Mouse (Mus musculus) heart, adult 2 months (tissue): ENCODE results near the gene Slc9a9. TPM values are rescaled to one million over a fixed set of nuclear protein-coding genes. Genes with fewer than 3 reads are reported as not detected.

Experiments
- DNase-seq, 2 experiments: peaks; one replicate each; pipeline ENCODE4 v3.0.0; 2021
- H3K27ac ChIP-seq: fragments of 200-600 bp; 2 replicates; pipeline ENCODE4 v1.8.1; 2022
- H3K27me3 ChIP-seq: fragments of 200-500 bp; 2 replicates; pipeline ENCODE4 v1.6.1; 2012; ENCODE audit warnings: mild to moderate bottlenecking, low read length, inconsistent platforms, mixed read lengths; ENCODE audit not compliant: control insufficient read depth, insufficient read depth
- H3K36me3 ChIP-seq: fragments of 200-500 bp; 2 replicates; pipeline ENCODE4 v1.6.1; 2012; ENCODE audit warnings: low read length, inconsistent platforms; ENCODE audit not compliant: control insufficient read depth, insufficient read depth
- H3K4me1 ChIP-seq: fragments of 200-500 bp; 2 replicates; pipeline ENCODE4 v1.6.1; 2011; ENCODE audit warnings: low read length; ENCODE audit not compliant: control insufficient read depth, insufficient read depth
- H3K4me3 ChIP-seq: fragments of 200-600 bp; 2 replicates; pipeline ENCODE4 v1.8.1; 2022
- H3K79me2 ChIP-seq: fragments of 200-500 bp; replicated peaks from 2 replicates; pipeline ENCODE4 v1.6.1; 2012; ENCODE audit warnings: mild to moderate bottlenecking, inconsistent platforms, low read length, moderate library complexity, mixed read lengths; ENCODE audit not compliant: control insufficient read depth, insufficient read depth
- H3K9ac ChIP-seq: fragments of 200-500 bp; 2 replicates; pipeline ENCODE4 v1.6.1; 2012; ENCODE audit warnings: low read depth, mild to moderate bottlenecking, control low read depth, inconsistent platforms, low read length, mixed read lengths
- CTCF ChIP-seq: fragments of 200-600 bp; IDR thresholded peaks from 2 replicates; pipeline ENCODE4 v1.8.1; 2022; ENCODE audit warnings: antibody characterized with exemption, mild to moderate bottlenecking, moderate library complexity
- EP300 ChIP-seq: fragments of 200-500 bp; IDR thresholded peaks from 2 replicates; pipeline ENCODE4 v1.6.1; 2011; ENCODE audit warnings: low read depth, low read length, control low read depth; ENCODE audit not compliant: insufficient read depth
- POLR2A ChIP-seq: fragments of 200-500 bp; IDR thresholded peaks from 2 replicates; pipeline ENCODE4 v1.6.1; 2011; ENCODE audit warnings: mild to moderate bottlenecking, low read depth, low read length, control low read depth; ENCODE audit not compliant: insufficient read depth
- WGBS: fragments of 180-500 bp; shearing (Covaris S2); methylation state at CpG from one replicate; pipeline ENCODE4 v1.1.7; 2018; 5-methylcytosine and 5-hydroxymethylcytosine counted together
- intact Hi-C: fragments of 180-260 bp; cut with DNase I; formaldehyde crosslinking; loops from one replicate; pipeline ENCODE4 v1.15.1; 2025
- polyA plus RNA-seq: library from polyadenylated mRNA; depleted of rRNA; stranded (reverse); fragments of >200 nt; gene quantifications from 2 replicates; pipeline ENCODE4 v1.2.3, GENCODE M21; 2012
- total RNA-seq, 2 experiments: library from RNA; stranded (reverse); gene quantifications; 2 replicates each; pipeline ENCODE4 v1.2.3; 2021

Slc9a9 gene
- total and polyA plus RNA-seq, 3 experiments = 1.9 to 2.2 (median 2.0) TPM

- WGBS = 83% methylated on average over 5 of the region's 5 CpGs
Measured at GRCm38 (mm10) chr9:94712084-94712483, 42.4 kb downstream of the Slc9a9 start.

GRCm38 (mm10) chr9:94716695-94717094 is 47.0 kb downstream of the Slc9a9 start:
- no peak overlapping the region for H3K27ac ChIP-seq
- H3K9ac ChIP-seq = no peak overlapping the region
- H3K4me3 ChIP-seq = no peak overlapping the region
- DNase-seq = no peak
- no peaks in the 10 kb centered on the region for H3K27me3 ChIP-seq
- H3K79me2 ChIP-seq = no peaks in the 10 kb centered on the region
- no peaks in the 10 kb centered on the region for H3K36me3 ChIP-seq
- no peak for TF ChIP-seq EP300
- intact Hi-C loops = no loop called here
- no peaks in the 10 kb centered on the region for H3K4me1 ChIP-seq
- 76% methylated on average over 2 of the region's 2 CpGs for WGBS

More at GRCm38 (mm10) chr9:94712084-94712483, 42.4 kb downstream of the Slc9a9 start:
- H3K27ac ChIP-seq = no peak overlapping the region
- no peak overlapping the region for H3K9ac ChIP-seq
- no peaks in the 10 kb centered on the region for H3K4me1 ChIP-seq
- no peak for DNase-seq
- no peaks in the 10 kb centered on the region for H3K36me3 ChIP-seq
- no peaks in the 10 kb centered on the region for H3K27me3 ChIP-seq
- no peaks in the 10 kb centered on the region for H3K79me2 ChIP-seq
- TF ChIP-seq EP300 (no peak), CTCF (peak; percentile 12; the same call in 1 of the 2 replicates), POLR2A (no peak)
- H3K4me3 ChIP-seq = no peak overlapping the region
- intact Hi-C loops = no loop called here

DNA sequence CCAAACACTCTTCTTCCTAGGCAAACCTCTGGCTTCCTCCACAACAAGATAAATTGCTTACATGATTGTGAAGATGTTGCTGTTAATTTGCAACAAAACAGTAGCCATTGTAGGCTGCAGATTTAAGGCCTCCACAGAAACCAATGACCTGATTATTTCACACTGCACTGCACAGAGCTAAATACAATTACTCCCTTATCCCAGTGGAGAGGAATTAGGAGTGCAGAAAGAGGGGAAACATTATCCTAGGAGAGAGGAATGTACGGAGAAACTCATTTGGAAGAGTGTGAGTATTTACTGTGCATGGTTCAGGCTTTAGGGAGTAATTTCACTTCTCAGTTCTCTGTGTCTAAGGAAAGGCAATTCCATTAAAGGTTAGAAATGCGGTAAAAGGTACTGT is 53.9 kb downstream of the Slc9a9 start:
- H3K79me2 ChIP-seq = no peaks in the 10 kb centered on the region
- H3K9ac ChIP-seq = no peak overlapping the region
- no peaks in the 10 kb centered on the region for H3K4me1 ChIP-seq
- 80% methylated on average over 2 of the region's 2 CpGs for WGBS
- H3K4me3 ChIP-seq = no peak overlapping the region
- H3K27me3 ChIP-seq = no peaks in the 10 kb centered on the region
- no peak overlapping the region for H3K27ac ChIP-seq
- no peaks in the 10 kb centered on the region for H3K36me3 ChIP-seq
- intact Hi-C loops = no loop called here
- no peak for DNase-seq
- TF ChIP-seq POLR2A = no peak
- TF ChIP-seq CTCF = no peak
- no peak for TF ChIP-seq EP300

DNA sequence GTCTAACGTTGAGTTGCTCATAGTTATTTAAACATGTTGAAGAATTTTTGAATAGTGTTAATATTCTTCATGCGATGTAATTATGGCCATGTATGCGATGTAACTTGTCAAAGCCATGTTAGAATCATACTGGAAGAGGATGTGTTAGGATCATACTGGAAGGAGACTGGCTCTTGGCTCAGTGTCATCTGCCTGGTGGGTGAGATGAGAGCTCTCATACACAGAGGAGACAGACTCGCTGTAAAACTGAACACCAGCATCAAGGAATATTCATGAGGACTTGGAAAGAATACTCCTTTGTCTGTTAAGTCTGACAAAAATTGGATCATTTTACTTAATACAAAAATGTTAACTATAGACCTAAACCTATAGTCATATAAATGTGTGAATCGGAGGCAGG is 55.4 kb downstream of the Slc9a9 start:
- WGBS = 90% methylated on average over 5 of the region's 5 CpGs

GRCm38 (mm10) chr9:94727457-94727856 is 57.7 kb downstream of the Slc9a9 start:
- intact Hi-C loops = no loop called here
- 24% methylated on average over 5 of the region's 5 CpGs for WGBS
- no peaks in the 10 kb centered on the region for H3K4me1 ChIP-seq
- TF ChIP-seq CTCF = peak; percentile 71
- no peak for TF ChIP-seq POLR2A
- no peak for TF ChIP-seq EP300
- no peaks in the 10 kb centered on the region for H3K27me3 ChIP-seq
- no peaks in the 10 kb centered on the region for H3K79me2 ChIP-seq
- DNase-seq = no peak
- no peaks in the 10 kb centered on the region for H3K36me3 ChIP-seq
- H3K9ac ChIP-seq = no peak overlapping the region
- H3K27ac ChIP-seq = no peak overlapping the region
- no peak overlapping the region for H3K4me3 ChIP-seq

More for the DNA sequence above, 55.4 kb downstream of the Slc9a9 start:
- Histone ChIP-seq H3K9ac (no peak overlapping the region), H3K27ac (no peak overlapping the region), H3K4me3 (no peak overlapping the region), H3K36me3 (no peaks in the 10 kb centered on the region), H3K27me3 (no peaks in the 10 kb centered on the region), H3K79me2 (no peaks in the 10 kb centered on the region), H3K4me1 (no peaks in the 10 kb centered on the region)
- DNase-seq = no peak
- TF ChIP-seq POLR2A = no peak
- intact Hi-C loops = no loop called here

DNA sequence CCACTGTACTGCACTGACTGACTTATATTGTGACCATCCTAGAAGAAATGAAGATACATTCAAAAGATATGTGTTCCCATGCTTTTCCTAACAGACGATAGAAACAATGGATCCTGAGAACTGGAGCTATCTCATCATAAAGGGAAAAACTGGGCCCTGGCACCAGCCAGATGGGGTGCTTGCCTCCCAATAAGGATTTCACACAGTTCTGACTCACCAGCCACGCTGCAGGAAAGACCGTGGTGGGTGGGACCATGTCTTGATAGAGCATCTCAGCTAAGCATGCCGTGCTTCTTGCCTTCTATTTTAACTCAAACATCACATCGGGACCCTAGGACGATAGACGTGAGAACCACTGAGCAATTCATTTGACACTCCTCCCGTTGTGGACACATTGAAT is 60.7 kb downstream of the Slc9a9 start:
- 92% methylated on average over 8 of the region's 8 CpGs for WGBS
- no peaks in the 10 kb centered on the region for H3K79me2 ChIP-seq
- H3K36me3 ChIP-seq = no peaks in the 10 kb centered on the region
- H3K27ac ChIP-seq = no peak overlapping the region
- H3K27me3 ChIP-seq = no peaks in the 10 kb centered on the region
- no peak overlapping the region for H3K4me3 ChIP-seq
- DNase-seq = no peak
- H3K9ac ChIP-seq = no peak overlapping the region
- intact Hi-C loops = no loop called here
- no peaks in the 10 kb centered on the region for H3K4me1 ChIP-seq
- TF ChIP-seq EP300 (no peak), CTCF (no peak), POLR2A (no peak)
